Mouse (Mus musculus): ENCODE results near the gene Efs.

- no peak for TF ChIP-seq EP300 (IDR thresholded peaks at IDR 0.05; ENCODE audit: insufficient read depth, low read depth, low read length)
- TF ChIP-seq POLR2A (IDR thresholded peaks at IDR 0.05; ENCODE audit: insufficient read depth, low read length) = no peak
- TF ChIP-seq CTCF (IDR thresholded peaks at IDR 0.05; ENCODE audit: low read depth, low read length) = no peak
These were observed 10.9 kb upstream of the Efs start for GRCm38 (mm10) chr14:54936831-54937160.
